ENCODE assay signal across 10 mouse cellular contexts in the genomic region with DNA sequence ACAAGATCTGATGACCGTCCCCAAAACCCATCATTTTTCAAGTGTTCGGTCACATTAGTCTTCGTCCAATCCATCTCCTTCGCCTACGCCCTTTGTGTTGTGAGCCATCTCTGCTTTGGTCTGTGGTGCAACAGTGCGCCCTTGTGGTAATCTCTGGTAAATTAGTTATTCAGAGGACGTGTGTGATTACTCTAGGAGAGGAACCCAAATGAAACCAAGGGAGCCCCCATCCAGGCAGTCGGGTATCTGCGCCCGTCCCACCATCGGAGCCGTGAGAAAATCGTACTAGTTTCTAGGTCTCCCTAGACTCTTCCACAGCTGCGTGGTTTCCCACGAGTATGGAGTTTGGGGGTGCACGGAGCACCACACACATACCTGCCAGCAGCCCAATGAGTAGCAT. TPM values are rescaled to one million over a fixed set of nuclear protein-coding genes. Genes with fewer than 3 reads are reported as not detected.
DNase-seq lines count a peak whose midpoint lies in the region; ATAC-seq and TF ChIP-seq lines count a peak whose summit lies in the region.
"Had no signal": no experiment of that assay in that cellular context is flagged by ENCODE, and none has a peak within 500 bp of the region (broad histone marks: within the 10 kb centered on the region; RNA-seq: fewer than 3 reads in every experiment).

No protein-coding gene starts in this region.

- H3K9ac ChIP-seq in hindbrain, embryonic 16.5 days (ENCODE audit: low read depth, low read length): no peak overlapping the region

- H3K27me3 ChIP-seq in hindbrain, embryonic 10.5 days (ENCODE audit: insufficient read depth, poor library complexity, severe bottlenecking): no peaks in the 10 kb centered on the region
- H3K27me3 ChIP-seq in hindbrain, embryonic 16.5 days (replicated peaks; ENCODE audit: control insufficient read depth, insufficient read depth, low read length): no peaks in the 10 kb centered on the region
- H3K27me3 ChIP-seq in E14TG2a.4 (ENCODE audit: insufficient read depth, low read length): peaks cover 23% of the 10 kb centered on the region

- H3K4me1 ChIP-seq in hindbrain, embryonic 10.5 days (replicated peaks): peaks cover 9% of the 10 kb centered on the region; the same call in 1 of the 2 replicates
- no peaks in the 10 kb centered on the region for H3K4me1 ChIP-seq in hindbrain, embryonic 16.5 days (ENCODE audit: control insufficient read depth, insufficient read depth, low read depth, low read length)
- peaks cover 19% of the 10 kb centered on the region for H3K4me1 ChIP-seq in E14TG2a.4 (replicated peaks; ENCODE audit: low read depth, low read length)

- intact Hi-C loops in left cerebral cortex, postnatal 10 days (cut with DNase I): no loop called here

- H3K4me3 ChIP-seq in hindbrain, embryonic 10.5 days: no peak overlapping the region
- H3K4me3 ChIP-seq in hindbrain, embryonic 16.5 days (ENCODE audit: low read length): no peak overlapping the region
- no peak overlapping the region for H3K4me3 ChIP-seq in E14TG2a.4 (replicated peaks; ENCODE audit: low read length)

- peak; percentile 46 for TF ChIP-seq CTCF in E14TG2a.4 (conservative IDR thresholded peaks at IDR 0.05; ENCODE audit: low read length)

- H3K27ac ChIP-seq in hindbrain, embryonic 10.5 days: no peak overlapping the region
- no peak overlapping the region for H3K27ac ChIP-seq in hindbrain, embryonic 16.5 days (ENCODE audit: low read depth, low read length)

- no peak for ATAC-seq in hindbrain, embryonic 16.5 days
- ATAC-seq in inflammation-experienced regulatory T-cells, adult 6 months: no peak

- WGBS in hindbrain, embryonic 10.5 days: 86% methylated on average over 16 of the region's 16 CpGs
- WGBS in hindbrain, embryonic 16.5 days: 77% methylated on average over 16 of the region's 16 CpGs

- DNase-seq in hindbrain, embryonic 10.5 days (ENCODE audit: low spot score): peak; percentile 24
- peak; percentile 65 for DNase-seq in adrenal gland, postnatal 14 days
- DNase-seq in forelimb bud, embryonic 11.5 days (ENCODE audit: low read depth, low spot score): peak; percentile 60
- peak; percentile 34 to 46 for DNase-seq in left cerebral cortex, postnatal 10 days (ENCODE audit: extremely low spot score in 1 of 2, low spot score in 2 of 2)
- peak; percentile 71 to 72 for DNase-seq in right cerebral cortex, adult 2 months (ENCODE audit: low spot score in 2 of 2)

- H3K9me3 ChIP-seq in hindbrain, embryonic 10.5 days: peaks cover 17% of the 10 kb centered on the region
- H3K9me3 ChIP-seq in hindbrain, embryonic 16.5 days (ENCODE audit: control insufficient read depth, low read length): no peaks in the 10 kb centered on the region
- H3K9me3 ChIP-seq in E14TG2a.4 (ENCODE audit: low read length): peaks cover 5% of the 10 kb centered on the region

- H3K4me2 ChIP-seq in hindbrain, embryonic 16.5 days (ENCODE audit: low read length): no peak overlapping the region

- peaks cover 61% of the 10 kb centered on the region for H3K36me3 ChIP-seq in hindbrain, embryonic 10.5 days
- H3K36me3 ChIP-seq in hindbrain, embryonic 16.5 days (ENCODE audit: control insufficient read depth, insufficient read depth, low read length): peaks cover 34% of the 10 kb centered on the region
- no peaks in the 10 kb centered on the region for H3K36me3 ChIP-seq in E14TG2a.4 (ENCODE audit: insufficient read depth, low read length)

RNA-seq across cellular contexts. Expression of gene Clcn4, which starts 5.1 kb away (rescaled TPM):
- polyA plus RNA-seq in hindbrain, embryonic 10.5 days (2016; fragmentation: Nextera tagmentation; extraction: Ambion mirVana): 44.7 and 54.2 TPM in 2 replicates
- polyA plus RNA-seq in hindbrain, embryonic 16.5 days (2015; fragmentation: Nextera tagmentation; extraction: Ambion mirVana): 213 and 216 TPM in 2 replicates
- total RNA-seq in adrenal gland, postnatal 14 days (2021): 49.8 and 50.7 TPM in 2 replicates
- total RNA-seq in left cerebral cortex, postnatal 10 days (2021): 100 to 1,000 TPM; 171 to 174 TPM
- polyA plus RNA-seq in inflammation-experienced regulatory T-cells, adult 6 months (2017; shearing (Covaris generic)): 10 to 100 TPM; 67.7 to 72.6 (median 69.7) TPM

RNA-seq across cellular contexts. Expression of gene Gm45844, which starts 17.5 kb away (rescaled TPM):
- polyA plus RNA-seq in hindbrain, embryonic 10.5 days (2016; fragmentation: Nextera tagmentation; extraction: Ambion mirVana): 0.92 and 2.0 TPM in 2 replicates
- polyA plus RNA-seq in hindbrain, embryonic 16.5 days (2015; fragmentation: Nextera tagmentation; extraction: Ambion mirVana): 14.6 and 15.0 TPM in 2 replicates
- 2.9 and 3.8 TPM in 2 replicates for total RNA-seq in adrenal gland, postnatal 14 days (2021)
- 10 to 100 TPM; 12.3 to 13.5 TPM for total RNA-seq in left cerebral cortex, postnatal 10 days (2021)
- polyA plus RNA-seq in inflammation-experienced regulatory T-cells, adult 6 months (2017; shearing (Covaris generic)): 1 to 10 TPM in 1 of 3 experiments, under 1 TPM in 2; 0.40 to 1.9 (median 0.79) TPM

RNA-seq across cellular contexts. Expression of gene Vmn2r30, which starts 41.8 kb away (rescaled TPM):
- not detected in 2 replicates for polyA plus RNA-seq in hindbrain, embryonic 10.5 days (2016; fragmentation: Nextera tagmentation; extraction: Ambion mirVana)
- not detected in 2 replicates for polyA plus RNA-seq in hindbrain, embryonic 16.5 days (2015; fragmentation: Nextera tagmentation; extraction: Ambion mirVana)
- total RNA-seq in adrenal gland, postnatal 14 days (2021): 0.15 and 0.19 TPM in 2 replicates
- total RNA-seq in left cerebral cortex, postnatal 10 days (2021): under 1 TPM; 0.10 to 0.15 TPM
- polyA plus RNA-seq in inflammation-experienced regulatory T-cells, adult 6 months (2017; shearing (Covaris generic)): not detected
- polyA plus RNA-seq: embryonic facial prominence, embryonic 14.5 days; liver, embryonic 16.5 days had no signal

RNA-seq across cellular contexts. Expression of gene Vmn2r29, which starts 48.5 kb away (rescaled TPM):
- polyA plus RNA-seq in hindbrain, embryonic 10.5 days (2016; fragmentation: Nextera tagmentation; extraction: Ambion mirVana): 0.44 TPM in 1 of 2 replicates, not detected in the other
- 1.9 and 2.0 TPM in 2 replicates for polyA plus RNA-seq in hindbrain, embryonic 16.5 days (2015; fragmentation: Nextera tagmentation; extraction: Ambion mirVana)
- 0.22 TPM in 1 of 2 replicates, not detected in the other for total RNA-seq in adrenal gland, postnatal 14 days (2021)
- 1 to 10 TPM; 2.0 to 2.2 TPM for total RNA-seq in left cerebral cortex, postnatal 10 days (2021)
- under 1 TPM in 2 of 3 experiments, not detected in 1; 0.21 to 0.24 TPM for polyA plus RNA-seq in inflammation-experienced regulatory T-cells, adult 6 months (2017; shearing (Covaris generic))
